Mouse (Mus musculus): ENCODE results near the gene Dnajc8. TPM values are rescaled to one million over a fixed set of nuclear protein-coding genes. Genes with fewer than 3 reads are reported as not detected.
"Not testable (repeated sequence)": the region's sequence is repeated elsewhere in the genome, so short reads cannot be mapped to it uniquely, and the experiment has no call there.

Gene Dnajc8
- polyA plus RNA-seq, 1 experiment from 2014 or later = 132 TPM

DNA sequence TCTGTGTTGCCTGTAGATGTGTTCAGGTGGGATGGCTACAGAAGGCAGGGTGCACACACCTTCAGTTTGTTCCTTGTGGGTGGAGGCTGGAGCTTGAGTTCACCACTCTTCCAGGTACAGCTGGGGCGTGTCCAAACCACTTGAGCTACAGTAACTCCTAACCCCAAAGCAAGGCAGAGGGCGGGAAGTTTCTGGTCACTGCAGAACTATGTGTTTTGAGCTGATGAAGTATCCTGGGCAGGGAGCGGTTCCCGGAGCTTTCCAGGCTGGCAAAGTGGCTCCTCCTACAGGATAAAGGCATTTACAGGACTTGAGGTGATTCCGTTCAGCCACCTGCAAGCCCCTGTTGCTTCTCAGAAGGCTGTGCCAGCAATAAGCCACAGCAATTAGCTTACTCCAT is 18.9 kb downstream of the Dnajc8 start:
- Histone ChIP-seq H3K4me3 (replicated peaks; ENCODE audit: low read length) (no peak overlapping the region), H3K4me1 (replicated peaks; ENCODE audit: control insufficient read depth, insufficient read depth, low read length) (no peaks in the 10 kb centered on the region), H3K9ac (replicated peaks; ENCODE audit: low read depth, low read length) (no peak overlapping the region), H3K27ac (ENCODE audit: low read length) (no peak overlapping the region), H3K27me3 (replicated peaks; ENCODE audit: control insufficient read depth, insufficient read depth, low read length) (no peaks in the 10 kb centered on the region), H3K4me2 (ENCODE audit: low read length) (no peak overlapping the region), H3K9me3 (ENCODE audit: control insufficient read depth, low read length) (no peaks in the 10 kb centered on the region), H3K36me3 (ENCODE audit: control insufficient read depth, insufficient read depth) (peaks cover 29% of the 10 kb centered on the region)
- ATAC-seq = no peak
- WGBS = 71% methylated on average over 5 of the region's 5 CpGs

DNA sequence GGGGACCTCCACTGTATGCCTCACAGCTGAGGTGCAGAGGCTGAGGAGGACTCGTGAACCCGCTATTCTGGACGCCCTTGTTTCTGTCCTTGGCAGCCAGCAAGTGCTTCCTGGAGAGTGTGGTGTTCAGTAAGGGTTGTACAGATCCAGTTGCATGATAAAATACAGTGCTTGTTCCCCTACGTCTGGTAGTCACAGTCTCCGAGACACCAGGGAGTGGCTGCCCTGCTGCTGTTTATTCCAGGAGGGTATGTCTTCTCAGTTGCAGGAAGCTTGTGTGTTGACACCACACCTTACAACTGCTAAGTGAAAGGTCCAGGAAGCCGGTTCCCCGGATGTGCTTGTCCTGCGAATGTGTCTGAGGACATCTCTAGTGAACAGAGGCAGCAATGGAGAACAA is 19.3 kb downstream of the Dnajc8 start:
- H3K27ac ChIP-seq (ENCODE audit: low read length) = no peak overlapping the region
- H3K4me1 ChIP-seq (replicated peaks; ENCODE audit: control insufficient read depth, insufficient read depth, low read length) = no peaks in the 10 kb centered on the region
- no peak overlapping the region for H3K9ac ChIP-seq (replicated peaks; ENCODE audit: low read depth, low read length)
- no peak overlapping the region for H3K4me2 ChIP-seq (ENCODE audit: low read length)
- H3K27me3 ChIP-seq (replicated peaks; ENCODE audit: control insufficient read depth, insufficient read depth, low read length) = no peaks in the 10 kb centered on the region
- H3K36me3 ChIP-seq (ENCODE audit: control insufficient read depth, insufficient read depth) = peaks cover 25% of the 10 kb centered on the region
- WGBS = 86% methylated on average over 8 of the region's 8 CpGs
- no peak overlapping the region for H3K4me3 ChIP-seq (replicated peaks; ENCODE audit: low read length)
- H3K9me3 ChIP-seq (ENCODE audit: control insufficient read depth, low read length) = no peaks in the 10 kb centered on the region
- no peak for ATAC-seq

DNA sequence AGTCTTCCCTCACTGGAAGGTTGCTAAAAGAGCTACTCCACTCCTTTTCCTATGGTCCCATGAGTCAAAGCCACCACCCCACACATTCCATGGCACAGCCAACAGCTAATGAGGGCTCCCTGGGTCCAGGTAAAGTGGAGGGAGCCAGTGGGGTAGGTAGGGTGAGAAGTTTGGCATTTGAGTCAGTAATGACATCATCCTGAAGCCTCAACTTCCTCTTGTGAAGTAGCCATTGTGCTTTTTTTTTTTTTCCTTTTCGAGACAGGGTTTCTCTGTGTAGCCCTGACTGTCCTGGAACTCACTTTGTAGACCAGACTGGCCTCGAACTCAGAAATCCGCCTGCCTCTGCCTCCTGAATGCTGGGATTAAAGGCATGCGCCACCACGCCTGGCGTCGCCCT is 20.2 kb downstream of the Dnajc8 start:
- not testable (repeated sequence) for H3K9ac ChIP-seq (replicated peaks; ENCODE audit: low read depth, low read length); H3K4me2 ChIP-seq (ENCODE audit: low read length); H3K27me3 ChIP-seq (replicated peaks; ENCODE audit: control insufficient read depth, insufficient read depth, low read length); H3K27ac ChIP-seq (ENCODE audit: low read length); ATAC-seq; H3K9me3 ChIP-seq (ENCODE audit: control insufficient read depth, low read length); H3K4me3 ChIP-seq (replicated peaks; ENCODE audit: low read length); H3K4me1 ChIP-seq (replicated peaks; ENCODE audit: control insufficient read depth, insufficient read depth, low read length)
- 92% methylated on average over 7 of the region's 7 CpGs for WGBS
- peaks cover 20% of the 10 kb centered on the region for H3K36me3 ChIP-seq (ENCODE audit: control insufficient read depth, insufficient read depth)

DNA sequence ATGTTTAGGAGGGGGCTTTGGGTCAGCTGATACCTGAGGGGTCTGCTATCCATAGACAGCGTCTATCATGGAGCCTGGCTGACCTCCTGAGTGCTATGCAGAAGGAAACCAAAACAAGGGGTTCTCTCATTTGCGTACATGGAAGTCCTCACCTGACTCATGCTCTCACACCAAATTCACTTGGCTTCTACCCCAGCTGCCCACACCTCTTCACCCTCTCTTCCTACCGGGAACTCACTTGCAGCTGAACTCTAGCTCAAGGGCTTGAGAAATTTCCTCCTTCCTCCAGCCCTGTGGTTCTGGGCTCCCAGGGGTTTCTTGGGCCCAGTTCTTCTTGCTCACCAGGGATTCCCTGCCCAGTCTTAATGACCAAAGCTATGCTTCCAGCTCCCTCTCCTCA is 27.9 kb downstream of the Dnajc8 start:
- Histone ChIP-seq H3K4me3 (replicated peaks; ENCODE audit: low read length) (no peak overlapping the region), H3K4me2 (ENCODE audit: low read length) (no peak overlapping the region), H3K27ac (ENCODE audit: low read length) (no peak overlapping the region), H3K9me3 (ENCODE audit: control insufficient read depth, low read length) (no peaks in the 10 kb centered on the region), H3K36me3 (ENCODE audit: control insufficient read depth, insufficient read depth) (no peaks in the 10 kb centered on the region), H3K4me1 (replicated peaks; ENCODE audit: control insufficient read depth, insufficient read depth, low read length) (no peaks in the 10 kb centered on the region), H3K27me3 (replicated peaks; ENCODE audit: control insufficient read depth, insufficient read depth, low read length) (no peaks in the 10 kb centered on the region), H3K9ac (replicated peaks; ENCODE audit: low read depth, low read length) (no peak overlapping the region)
- no peak for ATAC-seq
- WGBS = 89% methylated on average over 3 of the region's 3 CpGs

DNA sequence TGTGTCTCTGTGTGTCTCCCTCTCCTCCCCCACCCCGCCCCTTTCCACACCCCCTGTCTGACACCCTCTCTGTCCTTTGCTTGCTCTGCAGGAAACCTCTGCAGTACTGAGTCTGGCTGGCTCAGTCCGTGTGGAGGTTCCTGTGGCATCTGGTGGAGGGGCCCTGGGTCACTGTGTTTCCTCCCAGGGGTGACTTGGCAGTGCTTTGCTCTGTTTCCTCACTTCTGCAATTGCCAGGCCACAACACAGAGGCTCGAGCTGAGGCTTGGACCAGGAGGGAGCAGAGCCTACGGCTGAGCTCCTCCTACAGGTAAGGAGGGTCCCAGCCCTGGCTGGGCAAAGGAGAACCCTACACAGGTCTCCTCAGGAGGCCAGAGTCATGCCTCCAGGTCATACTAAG is 28.6 kb downstream of the Dnajc8 start, which contains the start of gene Ptafr:
Ptafr (plus strand) TSS at position 103 of the 400 bp plus-strand sequence.
- Histone ChIP-seq H3K4me3 (replicated peaks; ENCODE audit: low read length) (no peak within 1 kb of the TSS), H3K9ac (replicated peaks; ENCODE audit: low read depth, low read length) (no peak within 1 kb of the TSS), H3K27me3 (replicated peaks; ENCODE audit: control insufficient read depth, insufficient read depth, low read length) (no peaks in the 10 kb centered on the region), H3K36me3 (ENCODE audit: control insufficient read depth, insufficient read depth) (no peaks in the 10 kb centered on the region), H3K9me3 (ENCODE audit: control insufficient read depth, low read length) (no peaks in the 10 kb centered on the region), H3K4me1 (replicated peaks; ENCODE audit: control insufficient read depth, insufficient read depth, low read length) (no peaks in the 10 kb centered on the region), H3K27ac (ENCODE audit: low read length) (no peak within 1 kb of the TSS), H3K4me2 (ENCODE audit: low read length) (no peak within 1 kb of the TSS)
- ATAC-seq = no peak
- WGBS = 44% methylated on average over 4 of the region's 4 CpGs

DNA sequence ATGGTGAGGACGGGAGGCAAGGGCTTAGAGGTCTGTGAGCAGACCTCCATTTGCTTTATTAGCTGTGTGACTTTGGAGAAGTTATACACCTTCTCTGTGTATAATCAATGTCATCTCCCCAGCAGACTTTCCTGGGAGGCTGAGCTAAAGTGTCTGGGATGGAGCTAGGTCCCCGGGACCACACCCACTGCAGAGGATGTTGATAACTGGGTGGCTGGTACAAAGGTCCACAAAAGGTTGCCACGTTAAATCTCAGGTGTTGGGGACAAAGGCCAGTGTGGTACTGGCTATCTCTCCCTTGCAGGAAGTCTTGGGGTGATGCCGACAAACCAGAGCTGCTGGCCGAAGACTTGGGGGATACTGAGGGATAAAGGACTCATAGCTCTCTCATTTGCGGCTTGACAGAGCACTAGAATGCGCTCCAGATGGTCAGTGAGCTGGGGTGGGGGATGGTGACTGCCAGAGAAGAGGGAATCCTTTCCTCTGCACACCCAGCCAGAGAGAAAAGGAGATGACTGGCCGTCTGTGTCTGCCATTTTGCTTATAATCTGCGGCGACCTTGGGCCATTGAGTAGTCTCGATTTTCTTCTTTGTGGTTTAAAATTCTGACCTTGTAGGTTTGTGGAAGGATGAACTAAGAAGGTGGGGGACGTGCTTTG is 29.9 kb downstream of the Dnajc8 start:
- Histone ChIP-seq H3K4me1 (replicated peaks; ENCODE audit: control insufficient read depth, insufficient read depth, low read length) (no peaks in the 10 kb centered on the region), H3K9me3 (ENCODE audit: control insufficient read depth, low read length) (no peaks in the 10 kb centered on the region), H3K9ac (replicated peaks; ENCODE audit: low read depth, low read length) (no peak overlapping the region), H3K36me3 (ENCODE audit: control insufficient read depth, insufficient read depth) (no peaks in the 10 kb centered on the region), H3K4me2 (ENCODE audit: low read length) (no peak overlapping the region), H3K27ac (ENCODE audit: low read length) (no peak overlapping the region), H3K4me3 (replicated peaks; ENCODE audit: low read length) (no peak overlapping the region), H3K27me3 (replicated peaks; ENCODE audit: control insufficient read depth, insufficient read depth, low read length) (no peaks in the 10 kb centered on the region)
- ATAC-seq = no peak
- WGBS = 80% methylated on average over 12 of the region's 12 CpGs

DNA sequence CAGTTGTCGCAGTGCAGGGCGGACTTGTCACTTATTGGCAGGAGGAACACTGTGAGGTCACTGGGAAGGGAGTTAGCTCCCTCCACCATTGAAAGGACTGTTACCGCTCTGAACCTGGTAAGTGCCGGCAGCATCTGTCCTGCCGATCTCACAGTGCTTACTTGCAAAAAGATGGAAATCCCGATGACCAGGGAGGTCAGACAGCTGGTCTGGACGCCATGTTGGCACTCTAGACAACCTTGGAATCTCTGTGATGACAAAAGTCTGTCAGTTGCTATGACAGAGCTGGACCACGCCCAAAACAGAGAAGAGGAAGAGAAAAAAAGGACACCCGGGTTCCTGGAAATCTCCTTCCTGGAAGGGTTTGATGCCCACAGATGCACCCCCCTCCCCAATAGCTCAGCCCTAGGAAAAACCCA is 32.0 kb downstream of the Dnajc8 start:
- Histone ChIP-seq H3K4me3 (replicated peaks; ENCODE audit: low read length) (no peak overlapping the region), H3K27ac (ENCODE audit: low read length) (no peak overlapping the region), H3K27me3 (replicated peaks; ENCODE audit: control insufficient read depth, insufficient read depth, low read length) (no peaks in the 10 kb centered on the region), H3K4me1 (replicated peaks; ENCODE audit: control insufficient read depth, insufficient read depth, low read length) (no peaks in the 10 kb centered on the region), H3K9me3 (ENCODE audit: control insufficient read depth, low read length) (no peaks in the 10 kb centered on the region), H3K9ac (replicated peaks; ENCODE audit: low read depth, low read length) (no peak overlapping the region), H3K4me2 (ENCODE audit: low read length) (no peak overlapping the region), H3K36me3 (ENCODE audit: control insufficient read depth, insufficient read depth) (no peaks in the 10 kb centered on the region)
- no peak for ATAC-seq
- WGBS = 79% methylated on average over 9 of the region's 9 CpGs

DNA sequence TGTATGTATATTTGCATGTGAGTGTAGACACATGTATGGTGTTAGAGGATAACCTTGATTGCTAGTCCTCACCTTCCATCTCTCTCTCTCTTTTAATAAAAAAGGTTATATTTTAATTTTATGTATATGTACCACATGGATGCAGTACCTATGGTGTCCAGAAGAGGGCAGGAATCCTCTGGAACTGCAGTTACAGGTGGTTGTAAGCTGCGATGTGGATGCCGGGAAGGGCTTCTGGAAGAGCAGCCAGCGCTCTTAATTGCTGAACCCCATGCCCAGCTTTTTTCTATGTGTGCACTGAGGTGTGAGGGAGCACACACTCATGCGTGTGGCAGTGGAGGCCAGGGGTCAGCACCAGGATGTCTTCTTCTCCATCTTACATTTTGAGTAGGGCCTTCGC is 33.8 kb downstream of the Dnajc8 start:
- 0 out of 2 replicates have a peak, but pooled peaks cover 2% of the 10 kb centered on the region for H3K4me1 ChIP-seq (replicated peaks; ENCODE audit: control insufficient read depth, insufficient read depth, low read length)
- H3K4me3 ChIP-seq (replicated peaks; ENCODE audit: low read length) = no peak overlapping the region
- no peaks in the 10 kb centered on the region for H3K9me3 ChIP-seq (ENCODE audit: control insufficient read depth, low read length)
- ATAC-seq = no peak
- H3K36me3 ChIP-seq (ENCODE audit: control insufficient read depth, insufficient read depth) = no peaks in the 10 kb centered on the region
- no peak overlapping the region for H3K4me2 ChIP-seq (ENCODE audit: low read length)
- no peak overlapping the region for H3K27ac ChIP-seq (ENCODE audit: low read length)
- H3K9ac ChIP-seq (replicated peaks; ENCODE audit: low read depth, low read length) = no peak overlapping the region
- 88% methylated on average over 5 of the region's 5 CpGs for WGBS
- H3K27me3 ChIP-seq (replicated peaks; ENCODE audit: control insufficient read depth, insufficient read depth, low read length) = no peaks in the 10 kb centered on the region

DNA sequence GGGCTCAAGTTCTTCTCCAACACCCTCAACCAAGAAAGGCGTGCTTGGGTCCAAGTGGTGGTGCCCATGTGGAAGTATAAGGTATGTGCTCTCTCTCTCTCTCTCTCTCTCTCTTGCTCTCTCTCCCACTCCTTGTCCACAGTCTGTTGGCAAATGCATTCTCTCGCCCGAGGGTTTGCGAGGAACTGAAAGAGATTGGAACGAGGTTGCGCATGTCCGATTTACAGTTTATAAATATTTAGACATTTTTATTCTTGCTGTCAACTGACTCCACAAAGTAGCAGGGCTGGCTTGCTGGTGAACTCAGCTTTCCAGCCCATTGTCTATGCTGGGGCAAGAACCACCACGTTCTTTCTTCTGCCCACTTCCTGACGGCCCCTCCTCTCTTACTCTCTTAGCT is 35.8 kb downstream of the Dnajc8 start:
- 74% methylated on average over 9 of the region's 9 CpGs for WGBS
- H3K4me2 ChIP-seq (ENCODE audit: low read length) = no peak overlapping the region
- H3K27ac ChIP-seq (ENCODE audit: low read length) = no peak overlapping the region
- H3K36me3 ChIP-seq (ENCODE audit: control insufficient read depth, insufficient read depth) = no peaks in the 10 kb centered on the region
- ATAC-seq = no peak
- no peaks in the 10 kb centered on the region for H3K27me3 ChIP-seq (replicated peaks; ENCODE audit: control insufficient read depth, insufficient read depth, low read length)
- no peak overlapping the region for H3K4me3 ChIP-seq (replicated peaks; ENCODE audit: low read length)
- no peaks in the 10 kb centered on the region for H3K9me3 ChIP-seq (ENCODE audit: control insufficient read depth, low read length)
- 0 out of 2 replicates have a peak, but pooled peaks cover 2% of the 10 kb centered on the region for H3K4me1 ChIP-seq (replicated peaks; ENCODE audit: control insufficient read depth, insufficient read depth, low read length)
- no peak overlapping the region for H3K9ac ChIP-seq (replicated peaks; ENCODE audit: low read depth, low read length)

DNA sequence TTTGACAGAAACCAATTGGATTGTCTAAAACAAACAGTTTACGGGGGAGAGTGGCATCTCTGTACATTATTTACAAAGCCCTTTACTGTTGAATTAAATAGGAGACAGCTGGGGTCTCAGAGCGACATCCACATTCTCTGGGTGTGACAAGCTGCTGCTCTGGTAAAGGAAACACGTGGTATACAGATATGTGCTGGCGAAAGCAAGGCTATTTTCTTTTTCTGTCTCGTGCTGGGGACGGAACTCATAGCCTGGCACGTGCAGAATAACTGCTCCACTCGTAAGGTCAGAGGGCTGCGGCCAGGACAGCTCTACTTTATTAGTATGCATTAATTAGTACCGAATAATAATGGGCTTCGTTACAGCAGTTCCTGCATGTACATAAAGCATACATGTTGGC is 38.0 kb downstream of the Dnajc8 start:
- 33% methylated on average over 11 of the region's 11 CpGs for WGBS
- H3K4me1 ChIP-seq (replicated peaks; ENCODE audit: control insufficient read depth, insufficient read depth, low read length) = 0 out of 2 replicates have a peak, but pooled peaks cover 2% of the 10 kb centered on the region
- H3K27me3 ChIP-seq (replicated peaks; ENCODE audit: control insufficient read depth, insufficient read depth, low read length) = no peaks in the 10 kb centered on the region
- H3K36me3 ChIP-seq (ENCODE audit: control insufficient read depth, insufficient read depth) = no peaks in the 10 kb centered on the region
- no peak overlapping the region for H3K27ac ChIP-seq (ENCODE audit: low read length)
- H3K4me2 ChIP-seq (ENCODE audit: low read length) = 0 out of 2 replicates have a peak overlapping the region, but pooled peaks have one; percentile 16
- H3K4me3 ChIP-seq (replicated peaks; ENCODE audit: low read length) = no peak overlapping the region
- no peaks in the 10 kb centered on the region for H3K9me3 ChIP-seq (ENCODE audit: control insufficient read depth, low read length)
- H3K9ac ChIP-seq (replicated peaks; ENCODE audit: low read depth, low read length) = no peak overlapping the region
- no peak for ATAC-seq

Measured in forebrain, embryonic 16.5 days (tissue).